Mouse (Mus musculus) myocyte (in vitro differentiated cells): Measurements from ENCODE around the gene Nt5c1a.

Experiments
- POLR2A ChIP-seq: IDR thresholded peaks from one replicate; pipeline ENCODE4 v1.6.1; 2011; ENCODE audit warnings: low read depth, mild to moderate bottlenecking, control low read depth, moderate library complexity; ENCODE audit not compliant: insufficient read length
- TCF3 ChIP-seq: IDR thresholded peaks from one replicate; pipeline ENCODE4 v1.6.1; 2011; ENCODE audit warnings: low read depth, control low read depth; ENCODE audit not compliant: insufficient read length

DNA sequence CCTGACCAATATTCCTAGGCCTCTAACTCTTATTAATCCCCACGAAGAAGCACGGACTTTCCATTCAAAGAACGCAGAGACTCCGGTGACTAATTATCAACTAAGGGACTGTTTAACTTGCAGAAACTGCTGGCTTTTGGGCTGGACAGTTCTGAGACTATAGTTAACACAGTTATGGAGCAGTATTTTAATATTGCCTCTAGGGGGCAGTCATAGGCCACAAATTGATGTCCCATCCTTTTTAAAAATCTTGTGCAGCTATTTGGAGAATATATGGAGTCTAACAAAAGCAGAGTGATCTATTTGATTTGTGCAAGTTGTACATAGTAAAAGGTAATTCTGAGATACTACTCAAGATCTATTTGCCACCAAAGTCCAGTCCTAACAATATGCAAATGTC is 46.3 kb upstream of the Nt5c1a start:
- TF ChIP-seq POLR2A (no peak), TCF3 (no peak)
